Mouse (Mus musculus) G1E (cell line): ENCODE results near the gene Ano3.

ENCODE experiments used
- CTCF ChIP-seq: IDR thresholded peaks from 2 replicates; pipeline ENCODE4 v1.5.1; 2012; ENCODE audit warnings: low read depth, low read length, inconsistent platforms, mixed read lengths
- GATA1 ChIP-seq: IDR thresholded peaks from 2 replicates; pipeline ENCODE4 v1.6.1; 2012; ENCODE audit warnings: borderline replicate concordance, low read length, inconsistent platforms, mixed read lengths

DNA sequence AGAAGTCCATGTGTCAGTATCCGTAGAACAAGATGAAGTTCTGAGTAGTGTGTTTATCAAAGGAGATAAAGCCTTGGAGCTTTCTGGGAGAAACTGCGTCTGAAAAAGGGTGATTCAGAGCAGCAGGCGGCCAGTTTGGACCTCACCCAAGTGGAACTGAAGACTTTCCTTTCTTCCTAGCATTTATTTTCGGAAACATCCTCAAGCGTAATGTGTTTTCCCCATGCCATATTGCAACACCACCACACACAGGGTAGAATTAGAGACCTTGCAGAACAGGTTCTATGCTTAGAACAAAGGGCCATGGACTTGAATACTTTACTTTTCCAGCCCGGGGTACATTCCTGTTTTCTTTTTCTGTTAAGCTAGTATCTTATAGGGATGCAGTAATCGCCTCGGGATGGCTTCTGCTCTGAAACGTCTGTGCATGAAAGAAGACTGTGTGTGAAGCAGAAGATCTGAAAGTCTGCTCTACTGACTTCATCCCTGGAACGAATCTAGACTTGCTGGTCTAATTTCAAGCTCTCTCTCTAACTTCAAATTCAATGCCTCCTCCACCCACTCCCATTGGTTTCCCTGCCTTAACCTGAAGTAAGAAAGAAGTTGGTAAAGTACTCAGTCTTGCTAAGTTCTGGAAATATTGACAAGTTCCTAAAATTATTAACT, 240.5 kb downstream of the Ano3 start:
- TF ChIP-seq CTCF = no peak
- TF ChIP-seq GATA1 = no peak
